Mouse (Mus musculus) liver, embryonic 14.5 days (tissue): Measurements from ENCODE around the gene Arel1. TPM values are rescaled to one million over a fixed set of nuclear protein-coding genes. Genes with fewer than 3 reads are reported as not detected.

Experiments
- ATAC-seq: fragments of 200-750 bp; cut with Nextera tagmentation; 2 replicates; pipeline ENCODE4 v1.8.0; 2017; ENCODE audit warnings: moderate number of reproducible peaks, mild to moderate bottlenecking, moderate library complexity; ENCODE audit not compliant: insufficient read depth
- DNase-seq, 3 experiments: peaks; one replicate each; pipeline ENCODE4 v3.0.0-alpha.2; 2012 to 2013; ENCODE audit warnings: low read depth in 3 of 3, low spot score in 3 of 3
- H3K27ac ChIP-seq: fragments of 300-500 bp; sonication (generic); 2 replicates; pipeline ENCODE4 v1.5.1; 2014; ENCODE audit warnings: moderate library complexity, mild to moderate bottlenecking, control low read depth, inconsistent platforms
- H3K27me3 ChIP-seq: fragments of 300-500 bp; sonication (generic); 2 replicates; pipeline ENCODE4 v1.6.1; 2014; ENCODE audit warnings: mild to moderate bottlenecking, low read length, moderate library complexity; ENCODE audit not compliant: control insufficient read depth, insufficient read depth
- H3K36me3 ChIP-seq: fragments of 300-500 bp; sonication (generic); replicated peaks from 2 replicates; pipeline ENCODE4 v1.6.1; 2014; ENCODE audit warnings: low read depth; ENCODE audit not compliant: control insufficient read depth, insufficient read depth
- H3K4me1 ChIP-seq, 2 experiments: fragments of 200-500 bp in 1 of 2; fragments of 300-500 bp in 1 of 2; sonication (generic) in 1 of 2; replicated peaks; 2 replicates each; pipeline ENCODE4 v1.6.1; 2012 to 2014; ENCODE audit warnings: antibody characterized with exemption in 1 of 2, inconsistent platforms in 1 of 2, low read length in 1 of 2; ENCODE audit not compliant: control insufficient read depth in 2 of 2, insufficient read depth in 2 of 2
- H3K4me2 ChIP-seq: fragments of 300-500 bp; sonication (generic); 2 replicates; pipeline ENCODE4 v1.6.1; 2014; ENCODE audit warnings: low read depth, mild to moderate bottlenecking, control low read depth, moderate library complexity
- H3K4me3 ChIP-seq, 2 experiments: fragments of 200-500 bp in 1 of 2; fragments of 300-500 bp in 1 of 2; sonication (generic) in 1 of 2; 2 replicates each; pipeline ENCODE4 v1.5.1; 2012 to 2014; ENCODE audit warnings: low read depth in 2 of 2, low read length in 2 of 2, mild to moderate bottlenecking in 2 of 2, control low read depth in 1 of 2, inconsistent platforms in 1 of 2, moderate library complexity in 1 of 2; ENCODE audit not compliant: insufficient read depth in 1 of 2
- H3K9ac ChIP-seq: fragments of 300-500 bp; sonication (generic); replicated peaks from 2 replicates; pipeline ENCODE4 v1.6.1; 2014; ENCODE audit warnings: mild to moderate bottlenecking, control low read depth, moderate library complexity
- H3K9me3 ChIP-seq: fragments of 300-500 bp; sonication (generic); 2 replicates; pipeline ENCODE4 v1.6.1; 2016; ENCODE audit warnings: low read length, mixed read lengths; ENCODE audit not compliant: control insufficient read depth
- CTCF ChIP-seq: IDR thresholded peaks from 2 replicates; pipeline ENCODE4 v1.5.1; 2016; ENCODE audit warnings: antibody characterized with exemption, low read depth, control low read depth
- EP300 ChIP-seq: IDR thresholded peaks from 2 replicates; pipeline ENCODE4 v1.6.1; 2016; ENCODE audit warnings: antibody characterized with exemption, low read depth
- WGBS: fragments of 180-500 bp; shearing (Covaris S2); extraction: QIAGEN DNeasy Blood & Tissue Kit; methylation state at CpG from one replicate; pipeline ENCODE4 v1.1.7; 2014; ENCODE audit not compliant: insufficient replicate concordance; 5-methylcytosine and 5-hydroxymethylcytosine counted together
- polyA plus RNA-seq, 2 experiments: library from polyadenylated mRNA; depleted of rRNA in 1 of 2; stranded (reverse) in 1 of 2; unstranded in 1 of 2; fragments of >200 nt; fragmentation: Nextera tagmentation in 1 of 2; extraction: Ambion mirVana in 1 of 2; gene quantifications; 2 replicates each; pipeline versions ENCODE4 v1.2.1 to v1.2.3; 2012 to 2014

Gene Arel1
- polyA plus RNA-seq, 2 experiments = 14.8 to 16.1 TPM

DNA sequence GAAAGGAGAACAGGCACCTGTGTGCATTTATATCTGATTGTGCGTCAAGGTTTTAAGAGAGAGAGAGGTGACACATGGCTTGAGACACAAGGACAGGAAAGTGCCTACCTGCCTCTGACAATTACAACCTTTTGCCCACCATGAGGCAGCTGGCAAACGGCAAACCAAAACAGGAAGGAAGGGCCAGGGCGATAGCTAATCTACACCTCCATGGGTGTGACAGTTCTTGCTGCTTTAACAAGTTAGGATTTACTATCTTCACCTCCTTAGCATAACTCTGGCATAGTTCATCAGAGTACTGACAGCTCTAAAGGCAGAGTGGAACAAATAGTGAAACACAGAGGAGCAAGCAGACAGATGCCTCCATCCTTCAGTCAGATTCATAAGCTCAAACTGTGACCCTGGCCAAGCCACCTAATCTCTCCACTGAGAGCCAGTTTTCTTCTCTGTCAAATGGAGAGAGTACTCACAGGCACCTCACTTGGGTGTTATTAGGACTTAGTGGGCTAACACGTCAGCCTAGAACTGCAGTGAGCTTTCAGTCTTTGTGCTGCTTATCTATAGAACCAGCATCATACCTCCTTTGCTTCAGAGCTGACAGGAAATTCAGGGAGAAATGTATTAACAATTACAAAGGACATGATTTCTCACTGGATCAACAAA, 26.4 kb downstream of the Arel1 start:
- Histone ChIP-seq H3K27ac (no peak overlapping the region), H3K4me1 (peaks cover 3 to 21% of the 10 kb centered on the region in 2 experiments; a peak in 2 of 4 replicates), H3K36me3 (peaks cover 56% of the 10 kb centered on the region), H3K9ac (no peak overlapping the region), H3K4me3 (no peak overlapping the region), H3K9me3 (no peaks in the 10 kb centered on the region), H3K4me2 (no peak overlapping the region), H3K27me3 (no peaks in the 10 kb centered on the region)
- ATAC-seq (peak; percentile 64; the same call in 1 of the 2 replicates), DNase-seq (no peak)
- 23% methylated on average over 4 of the region's 4 CpGs for WGBS
- peak; percentile 66 for TF ChIP-seq EP300
- TF ChIP-seq CTCF = no peak

DNA sequence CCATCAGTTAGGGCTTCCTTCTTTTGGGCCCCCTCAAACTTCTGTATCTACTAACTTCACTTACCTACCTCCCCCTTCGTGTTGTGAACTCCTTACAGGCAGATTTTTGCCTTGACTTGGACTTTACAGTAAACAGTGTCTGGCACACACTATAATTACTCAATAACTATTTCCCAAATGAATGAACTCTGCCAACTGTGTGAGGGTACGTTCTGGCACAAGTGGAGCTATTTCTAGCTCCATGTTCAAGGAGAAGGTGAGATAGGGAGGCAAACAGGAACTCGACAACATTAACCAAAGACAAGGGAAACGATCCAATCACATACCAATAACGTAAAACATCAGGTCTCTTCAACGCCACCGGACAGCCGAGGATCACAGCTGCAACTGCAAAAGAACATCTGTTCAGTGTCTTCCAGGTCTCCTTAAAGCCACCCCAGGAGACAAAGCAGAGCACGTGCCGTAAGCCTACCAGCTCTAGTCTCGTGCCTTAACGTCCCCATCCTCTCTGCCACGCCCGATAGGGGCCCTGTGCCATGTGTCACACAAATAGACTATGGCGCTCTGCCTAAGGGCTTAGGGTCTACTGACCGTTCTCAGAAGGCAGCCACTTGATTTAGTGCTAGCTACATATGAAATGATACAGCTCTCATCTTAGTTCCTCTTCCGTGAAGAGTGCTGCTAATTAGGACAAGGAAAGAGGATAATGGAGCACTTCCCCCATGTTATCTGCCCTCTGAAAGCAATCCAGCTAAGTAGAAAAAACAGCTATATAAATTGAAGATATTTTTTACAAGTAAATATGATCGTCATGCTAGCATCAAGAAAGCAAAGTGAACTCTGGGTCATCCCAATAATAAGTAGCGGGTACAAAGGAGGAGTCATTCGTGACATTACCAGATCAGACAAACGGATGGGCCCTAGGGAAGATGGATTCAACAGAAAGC, 27.4 kb downstream of the Arel1 start:
- no peak for DNase-seq
- Histone ChIP-seq H3K36me3 (peaks cover 58% of the 10 kb centered on the region), H3K9ac (no peak overlapping the region)

DNA sequence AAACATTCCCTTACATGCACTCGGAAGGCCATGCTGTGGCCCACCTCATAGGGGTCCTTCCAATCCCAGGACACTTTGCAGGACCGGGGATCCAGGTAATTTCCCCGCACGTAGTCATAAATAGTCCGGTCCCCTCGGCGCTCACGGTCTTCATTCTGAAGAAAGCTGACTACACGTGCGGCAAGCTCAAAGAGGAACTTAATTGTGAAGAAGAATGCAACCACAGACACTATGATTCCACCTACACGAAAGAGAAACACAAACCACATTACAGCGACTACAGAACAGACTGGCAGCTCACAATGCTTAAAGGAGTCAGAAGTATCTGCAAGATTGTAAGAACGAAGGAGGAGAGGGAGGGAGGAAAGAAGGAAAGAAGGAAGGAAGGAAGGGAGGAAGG, 29.0 kb downstream of the Arel1 start:
- Histone ChIP-seq H3K27ac (no peak overlapping the region), H3K4me2 (no peak overlapping the region), H3K27me3 (no peaks in the 10 kb centered on the region), H3K4me3 (no peak overlapping the region), H3K36me3 (peaks cover 54% of the 10 kb centered on the region), H3K9me3 (no peaks in the 10 kb centered on the region), H3K9ac (no peak overlapping the region), H3K4me1 (peaks cover 3 to 21% of the 10 kb centered on the region in 2 experiments; a peak in 2 of 4 replicates)
- TF ChIP-seq EP300 (no peak), CTCF (no peak)
- 80% methylated on average over 13 of the region's 13 CpGs for WGBS
- DNase-seq (no peak), ATAC-seq (no peak)

More for the DNA sequence above, 27.4 kb downstream of the Arel1 start:
- WGBS = 68% methylated on average over 21 of the region's 21 CpGs
- Histone ChIP-seq H3K27ac (no peak overlapping the region), H3K4me3 (no peak overlapping the region), H3K9me3 (no peaks in the 10 kb centered on the region), H3K4me1 (peaks cover 3 to 21% of the 10 kb centered on the region in 2 experiments; a peak in 2 of 4 replicates), H3K4me2 (no peak overlapping the region), H3K27me3 (no peaks in the 10 kb centered on the region)
- no peak for ATAC-seq
- TF ChIP-seq CTCF (no peak), EP300 (no peak)

DNA sequence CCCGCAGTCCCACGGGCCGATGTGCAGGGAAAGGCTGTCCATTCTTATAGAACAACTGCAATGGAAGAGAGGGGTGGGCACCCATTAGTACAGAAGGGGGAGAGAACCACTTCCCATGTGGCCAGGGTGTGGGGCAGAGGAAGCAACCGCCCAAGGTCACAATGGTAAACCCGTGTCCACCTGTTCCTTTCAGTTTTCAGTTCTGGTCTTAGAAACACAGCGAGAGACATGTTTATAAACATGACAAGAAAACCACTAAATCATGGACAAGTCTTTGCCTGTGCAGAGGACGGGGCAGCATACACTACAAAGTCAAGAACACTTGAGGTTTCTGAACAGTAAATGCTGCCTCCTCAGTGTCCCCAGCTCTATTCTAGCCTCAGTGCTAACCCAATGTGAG, 30.4 kb downstream of the Arel1 start:
- Histone ChIP-seq H3K27me3 (no peaks in the 10 kb centered on the region), H3K4me2 (no peak overlapping the region), H3K36me3 (peaks cover 57% of the 10 kb centered on the region), H3K4me1 (peaks cover 2 to 20% of the 10 kb centered on the region in 2 experiments; a peak in 2 of 4 replicates), H3K9ac (no peak overlapping the region), H3K9me3 (no peaks in the 10 kb centered on the region), H3K27ac (no peak overlapping the region), H3K4me3 (no peak overlapping the region)
- WGBS = 85% methylated on average over 7 of the region's 7 CpGs
- ATAC-seq (no peak), DNase-seq (no peak)
- TF ChIP-seq CTCF = no peak
- TF ChIP-seq EP300 = no peak

DNA sequence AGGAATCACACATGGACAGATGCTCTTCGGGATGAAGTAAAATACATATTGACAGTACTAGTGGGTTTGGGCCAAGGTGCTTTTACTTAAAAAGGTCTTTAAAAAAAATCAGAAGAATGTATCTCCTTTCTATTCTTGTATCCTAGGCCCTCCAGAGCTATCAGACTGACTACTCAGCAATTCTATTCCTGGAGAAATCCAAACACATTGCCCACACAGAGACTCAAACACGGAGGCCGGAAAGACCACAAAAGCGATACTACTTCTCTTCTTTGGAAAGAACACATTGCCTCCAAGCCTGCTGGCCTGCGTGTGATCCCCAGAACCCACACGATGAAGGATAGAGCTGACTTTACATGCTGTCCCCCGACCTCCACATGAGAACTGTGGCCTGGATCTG, 31.6 kb downstream of the Arel1 start:
- WGBS = 92% methylated on average over 7 of the region's 7 CpGs
- H3K4me3 ChIP-seq = no peak overlapping the region
- peaks cover 0 to 9% of the 10 kb centered on the region in 2 experiments; a peak in 2 of 4 replicates for H3K4me1 ChIP-seq
- no peak overlapping the region for H3K9ac ChIP-seq
- ATAC-seq (no peak), DNase-seq (no peak)
- H3K9me3 ChIP-seq = no peaks in the 10 kb centered on the region
- no peaks in the 10 kb centered on the region for H3K27me3 ChIP-seq
- TF ChIP-seq CTCF = no peak
- TF ChIP-seq EP300 = no peak
- H3K27ac ChIP-seq = no peak overlapping the region
- peaks cover 69% of the 10 kb centered on the region for H3K36me3 ChIP-seq
- no peak overlapping the region for H3K4me2 ChIP-seq
